Mouse (Mus musculus) cerebellum, adult 2 months (tissue): ENCODE measurements around the gene Axl.

Experiments
- CTCF ChIP-seq: fragments of 200-500 bp; IDR thresholded peaks from 2 replicates; pipeline ENCODE4 v1.5.1; 2011; ENCODE audit warnings: low read depth, mild to moderate bottlenecking, control low read depth, low read length, moderate library complexity, borderline replicate concordance; ENCODE audit not compliant: insufficient read depth
- POLR2A ChIP-seq: fragments of 200-500 bp; IDR thresholded peaks from 2 replicates; pipeline ENCODE4 v1.6.1; 2011; ENCODE audit warnings: low read length, control low read depth, borderline replicate concordance; ENCODE audit not compliant: insufficient read depth

DNA sequence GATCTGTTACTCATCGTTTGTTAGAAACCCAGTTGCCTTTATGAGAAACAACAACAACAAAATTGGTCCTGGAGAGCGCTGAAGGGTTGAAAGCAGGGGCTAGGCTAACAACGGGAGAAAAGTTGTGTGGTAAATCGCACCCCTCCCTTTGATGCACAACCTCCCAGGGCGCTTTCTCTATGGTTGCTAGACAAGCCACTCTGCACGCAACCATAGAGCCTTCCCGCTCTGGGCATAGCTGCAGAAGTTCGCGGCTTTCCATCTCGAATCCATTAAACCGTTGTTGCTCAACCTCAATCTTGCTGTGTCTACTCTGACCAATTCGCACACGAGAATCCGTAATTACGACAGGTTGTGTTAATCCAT, 33.1 kb downstream of the Axl start:
- TF ChIP-seq CTCF (no peak), POLR2A (0 out of 2 replicates have a peak, but pooled peaks have one; percentile 7)
